Mouse (Mus musculus) embryonic facial prominence, embryonic 10.5 days (tissue): ENCODE data around the gene Xxylt1. TPM values are rescaled to one million over a fixed set of nuclear protein-coding genes. Genes with fewer than 3 reads are reported as not detected.

Experiments used
- DNase-seq: peaks from one replicate; pipeline ENCODE4 v3.0.0-alpha.2; 2017; ENCODE audit warnings: low spot score
- H3K27ac ChIP-seq: fragments of 300-500 bp; sonication (generic); replicated peaks from 2 replicates; pipeline ENCODE4 v1.5.1; 2016; ENCODE audit warnings: mild to moderate bottlenecking
- H3K27me3 ChIP-seq: fragments of 300-500 bp; sonication (generic); replicated peaks from 2 replicates; pipeline ENCODE4 v1.6.1; 2016; ENCODE audit warnings: low read depth, mild to moderate bottlenecking; ENCODE audit not compliant: poor library complexity, severe bottlenecking
- H3K36me3 ChIP-seq: fragments of 300-500 bp; sonication (generic); replicated peaks from 2 replicates; pipeline ENCODE4 v1.6.1; 2016; ENCODE audit warnings: mild to moderate bottlenecking, moderate library complexity
- H3K4me1 ChIP-seq: fragments of 300-500 bp; sonication (generic); 2 replicates; pipeline ENCODE4 v1.6.1; 2016
- H3K4me3 ChIP-seq: fragments of 300-500 bp; sonication (generic); 2 replicates; pipeline ENCODE4 v1.5.1; 2016; ENCODE audit warnings: mild to moderate bottlenecking, moderate library complexity
- H3K9me3 ChIP-seq: fragments of 300-500 bp; sonication (generic); 2 replicates; pipeline ENCODE4 v1.6.1; 2016; ENCODE audit warnings: mild to moderate bottlenecking
- WGBS: fragments of 180-500 bp; shearing (Covaris S2); methylation state at CpG from one replicate; pipeline ENCODE4 v1.1.7; 2016; 5-methylcytosine and 5-hydroxymethylcytosine counted together
- polyA plus RNA-seq: library from polyadenylated mRNA; unstranded; fragments of >200 nt; fragmentation: Nextera tagmentation; extraction: Ambion mirVana; gene quantifications from 2 replicates; pipeline ENCODE4 v1.2.1, GENCODE M21; 2016

Gene Xxylt1
- polyA plus RNA-seq, 1 experiment from 2014 or later: 14.5 TPM

GRCm38 (mm10) chr16:30918866-30919265, 162.4 kb downstream of the Xxylt1 start:
- Histone ChIP-seq H3K9me3 (peaks cover 15% of the 10 kb centered on the region), H3K4me1 (no peaks in the 10 kb centered on the region), H3K36me3 (peaks cover 6% of the 10 kb centered on the region; the same call in 1 of the 2 replicates), H3K27ac (no peak overlapping the region), H3K4me3 (no peak overlapping the region), H3K27me3 (no peaks in the 10 kb centered on the region)
- DNase-seq: no peak
- WGBS: 92% methylated on average over 7 of the region's 7 CpGs

GRCm38 (mm10) chr16:30916931-30917330, 164.3 kb downstream of the Xxylt1 start:
- Histone ChIP-seq H3K27me3 (no peaks in the 10 kb centered on the region), H3K27ac (no peak overlapping the region), H3K4me3 (no peak overlapping the region), H3K9me3 (peaks cover 19% of the 10 kb centered on the region), H3K36me3 (peaks cover 6% of the 10 kb centered on the region; the same call in 1 of the 2 replicates), H3K4me1 (no peaks in the 10 kb centered on the region)
- 85% methylated on average over 3 of the region's 3 CpGs for WGBS
- DNase-seq: no peak

DNA sequence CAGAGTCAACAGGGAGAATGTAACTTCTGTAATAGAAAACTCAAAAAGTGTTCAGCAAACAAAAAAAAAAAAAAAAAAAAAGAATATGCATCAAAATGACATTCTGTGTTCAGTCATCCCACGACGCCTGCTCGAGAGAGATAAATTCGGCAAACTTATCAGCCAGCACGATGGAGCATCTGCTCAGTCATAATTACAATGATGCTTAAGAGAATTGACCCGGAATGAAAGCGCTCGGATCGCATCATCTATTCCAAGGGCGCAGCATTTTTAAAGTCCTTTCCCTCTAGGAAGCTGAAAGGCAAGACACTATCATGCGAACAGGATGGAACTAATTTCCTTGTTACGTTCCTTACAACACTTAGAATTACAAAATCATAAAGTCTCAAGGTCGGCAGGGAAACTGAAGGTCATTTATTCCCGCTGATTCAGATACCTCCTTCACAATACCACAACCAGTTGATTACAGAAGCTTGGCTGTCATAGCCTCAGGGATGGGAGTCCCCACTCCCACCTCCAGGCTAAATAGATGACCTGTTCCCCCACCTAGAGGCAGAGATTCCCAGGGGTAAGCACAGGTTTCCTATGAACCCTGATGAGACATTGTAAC, 165.5 kb downstream of the Xxylt1 start:
- Histone ChIP-seq H3K36me3 (peaks cover 6% of the 10 kb centered on the region; the same call in 1 of the 2 replicates), H3K4me1 (no peaks in the 10 kb centered on the region), H3K27ac (no peak overlapping the region), H3K4me3 (no peak overlapping the region), H3K9me3 (peaks cover 24% of the 10 kb centered on the region), H3K27me3 (no peaks in the 10 kb centered on the region)
- DNase-seq: no peak
- whole genome bisulfite sequencing: 94% methylated on average over 14 of the region's 14 CpGs

Other genes starting within 250 kb of the Xxylt1 start
- gene Acap2, start 119.8 kb upstream of the Xxylt1 start, polyA plus RNA-seq: 18.8 and 19.0 TPM in 2 replicates
- gene Ppp1r2, start 193.8 kb upstream of the Xxylt1 start, polyA plus RNA-seq: 87.2 and 91.8 TPM in 2 replicates
- 5.0 and 6.1 TPM in 2 replicates for gene Apod, start 233.4 kb upstream of the Xxylt1 start, polyA plus RNA-seq